Mouse (Mus musculus): Measurements from ENCODE around the gene Mdh1b.

Mdh1b gene

GRCm38 (mm10) chr1:63730240-63730771 lies at the start of gene Mdh1b, which contains the start of gene Fastkd2:
Gene Mdh1b (minus strand): TSS chr1:63730318.
Gene Fastkd2 (plus strand): TSS chr1:63730614.
- peak; percentile 86 to 87 for DNase-seq (ENCODE audit: low spot score in 2 of 2)

GRCm38 (mm10) chr1:63776902-63777630 lies 46.9 kb upstream of the Mdh1b start:
- DNase-seq (ENCODE audit: low spot score in 2 of 2), result no peak

GRCm38 (mm10) chr1:63776396-63776795 lies 46.3 kb upstream of the Mdh1b start:
- DNase-seq (ENCODE audit: low spot score in 2 of 2), result no peak

GRCm38 (mm10) chr1:63770309-63770708 lies 40.2 kb upstream of the Mdh1b start:
- DNase-seq (ENCODE audit: low spot score in 2 of 2), result no peak

GRCm38 (mm10) chr1:63769167-63769566 lies 39.0 kb upstream of the Mdh1b start, which contains the start of gene 4933402D24Rik:
Gene 4933402D24Rik (minus strand): TSS chr1:63769267.
- no peak for DNase-seq (ENCODE audit: low spot score in 2 of 2)

- no peak for DNase-seq (ENCODE audit: low spot score in 2 of 2)
Observed at GRCm38 (mm10) chr1:63768112-63768511, 38.0 kb upstream of the Mdh1b start.

- no peak for DNase-seq (ENCODE audit: low spot score in 2 of 2)
Observed at GRCm38 (mm10) chr1:63764395-63764794, 34.3 kb upstream of the Mdh1b start.

- no peak for DNase-seq (ENCODE audit: low spot score in 2 of 2)
Observed at GRCm38 (mm10) chr1:63763881-63764386, 33.8 kb upstream of the Mdh1b start.

GRCm38 (mm10) chr1:63763212-63763694 lies 33.1 kb upstream of the Mdh1b start:
- peak in 1 of 2 experiments; percentile 3 for DNase-seq (ENCODE audit: low spot score in 2 of 2)

- DNase-seq (ENCODE audit: low spot score in 2 of 2), result no peak
Observed at GRCm38 (mm10) chr1:63756005-63756404, 25.9 kb upstream of the Mdh1b start.

GRCm38 (mm10) chr1:63729796-63730195 lies 322 bp downstream of the Mdh1b start:
- no peak for DNase-seq (ENCODE audit: low spot score in 2 of 2)

GRCm38 (mm10) chr1:63720161-63720560 lies 10.0 kb downstream of the Mdh1b start:
- DNase-seq (ENCODE audit: low spot score in 2 of 2), result no peak

- no peak for DNase-seq (ENCODE audit: low spot score in 2 of 2)
Observed at GRCm38 (mm10) chr1:63708876-63709275, 21.2 kb downstream of the Mdh1b start.

- no peak for DNase-seq (ENCODE audit: low spot score in 2 of 2)
Observed at GRCm38 (mm10) chr1:63705733-63706132, 24.4 kb downstream of the Mdh1b start.

- no peak for DNase-seq (ENCODE audit: low spot score in 2 of 2)
Observed at GRCm38 (mm10) chr1:63696861-63697260, 33.3 kb downstream of the Mdh1b start.

GRCm38 (mm10) chr1:63686827-63687226 lies 43.3 kb downstream of the Mdh1b start, which contains the start of gene Dytn:
Gene Dytn (minus strand): TSS chr1:63686927.
- DNase-seq (ENCODE audit: low spot score in 2 of 2), result no peak

GRCm38 (mm10) chr1:63675975-63676374 lies 54.1 kb downstream of the Mdh1b start:
- no peak for DNase-seq (ENCODE audit: low spot score in 2 of 2)

GRCm38 (mm10) chr1:63668852-63669160 lies 61.3 kb downstream of the Mdh1b start:
- no peak for DNase-seq (ENCODE audit: low spot score in 2 of 2)

- no peak for DNase-seq (ENCODE audit: low spot score in 2 of 2)
Observed at GRCm38 (mm10) chr1:63667949-63668851, 61.9 kb downstream of the Mdh1b start.

- no peak for DNase-seq (ENCODE audit: low spot score in 2 of 2)
Observed at GRCm38 (mm10) chr1:63667201-63667948, 62.7 kb downstream of the Mdh1b start.

- no peak for DNase-seq (ENCODE audit: low spot score in 2 of 2)
Observed at GRCm38 (mm10) chr1:63666089-63666488, 64.0 kb downstream of the Mdh1b start.
